Mouse (Mus musculus): Measurements from ENCODE around the gene Magi1.

Gene Magi1

GRCm38 (mm10) chr6:94283318-94284061 lies at the start of gene Magi1:
TSS of gene Magi1 (minus strand) at chr6:94283917.
- DNase-seq, result peak; percentile 94

DNA sequence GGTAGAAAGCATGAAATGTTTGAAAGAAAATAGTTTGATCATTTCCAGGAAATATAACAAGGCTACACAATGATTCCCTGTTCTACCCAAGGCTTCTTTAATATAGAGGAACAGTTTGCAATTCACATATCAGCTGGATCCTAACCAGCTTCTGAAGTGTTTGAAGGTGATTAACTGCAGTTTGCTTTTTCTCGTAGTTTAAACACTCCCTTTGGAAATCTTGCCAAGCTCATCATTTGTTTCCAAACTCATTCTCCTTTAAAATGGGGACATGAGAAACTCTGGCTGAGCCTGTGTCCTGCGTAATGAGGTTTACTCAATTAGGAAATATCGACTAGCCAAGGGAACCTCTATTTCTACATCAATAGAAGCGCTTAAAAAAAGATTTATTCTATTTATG lies 43.4 kb upstream of the Magi1 start:
- DNase-seq, result no peak

- no peak for DNase-seq
These were observed 33.2 kb upstream of the Magi1 start for GRCm38 (mm10) chr6:94316886-94317285.

DNA sequence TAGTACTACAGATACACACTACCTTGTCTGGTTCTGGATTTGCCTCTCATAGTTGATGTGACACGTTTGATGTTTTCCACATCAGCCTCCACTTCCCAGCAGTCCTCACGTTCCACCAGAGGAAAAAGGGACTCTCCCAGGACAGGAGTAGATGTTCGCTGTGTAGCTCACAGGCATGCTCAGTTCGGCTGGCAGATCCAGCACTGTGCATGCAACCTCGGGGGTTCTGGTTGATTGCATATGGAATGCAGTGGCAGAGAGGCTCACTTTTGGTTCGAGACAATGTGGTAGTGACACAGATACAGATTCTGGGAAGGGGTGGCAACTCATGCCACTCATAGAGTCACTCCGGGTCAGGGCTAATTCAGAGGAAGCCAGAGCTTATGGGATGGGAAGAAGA lies 28.6 kb upstream of the Magi1 start:
- DNase-seq, result no peak

DNA sequence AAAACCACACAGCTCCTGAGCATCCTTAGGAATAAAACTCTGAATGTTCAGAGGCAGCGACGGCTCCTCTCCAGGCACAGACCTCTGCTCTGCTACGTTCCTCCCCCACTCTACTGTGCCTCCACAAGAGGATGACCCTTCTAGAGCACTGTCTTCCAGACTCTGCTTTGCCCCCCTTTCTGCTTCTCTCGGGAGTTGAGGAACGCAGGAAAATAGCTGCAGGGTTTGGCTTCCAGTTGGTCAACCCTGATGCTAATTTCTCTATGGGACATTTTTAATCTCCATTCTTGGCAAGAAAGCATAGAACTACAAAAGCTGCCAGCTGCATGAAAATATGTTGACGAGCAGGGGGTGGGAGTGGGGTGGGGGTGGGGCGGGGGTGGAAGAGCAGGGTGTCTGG lies 24.8 kb upstream of the Magi1 start:
- no peak for DNase-seq

GRCm38 (mm10) chr6:94303512-94303911 lies 19.8 kb upstream of the Magi1 start:
- DNase-seq, result no peak

DNA sequence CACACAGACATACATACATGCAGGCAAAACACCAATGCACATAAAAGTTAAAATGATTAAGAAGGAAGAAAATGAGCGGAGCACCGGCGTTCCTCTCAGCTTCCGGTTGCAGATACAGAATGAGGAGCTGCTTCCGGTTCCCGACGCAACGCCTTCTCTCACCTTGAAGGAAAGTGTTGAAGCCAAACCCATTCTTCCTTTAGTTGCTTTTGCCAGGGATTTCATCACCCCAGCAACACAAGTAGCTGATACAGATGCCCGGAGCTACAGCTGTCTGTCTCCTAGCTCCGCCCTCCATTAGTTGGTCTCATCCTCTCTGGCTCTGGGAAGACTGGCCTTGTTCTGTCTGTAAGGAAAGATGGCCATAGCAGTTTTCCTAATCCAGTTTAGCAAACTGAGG lies 18.1 kb upstream of the Magi1 start:
- DNase-seq, result no peak

GRCm38 (mm10) chr6:94300562-94300961 lies 16.8 kb upstream of the Magi1 start:
- DNase-seq, result no peak

GRCm38 (mm10) chr6:94287387-94287786 lies 3.7 kb upstream of the Magi1 start:
- no peak for DNase-seq

GRCm38 (mm10) chr6:94286555-94286954 lies 2.8 kb upstream of the Magi1 start:
- no peak for DNase-seq

DNA sequence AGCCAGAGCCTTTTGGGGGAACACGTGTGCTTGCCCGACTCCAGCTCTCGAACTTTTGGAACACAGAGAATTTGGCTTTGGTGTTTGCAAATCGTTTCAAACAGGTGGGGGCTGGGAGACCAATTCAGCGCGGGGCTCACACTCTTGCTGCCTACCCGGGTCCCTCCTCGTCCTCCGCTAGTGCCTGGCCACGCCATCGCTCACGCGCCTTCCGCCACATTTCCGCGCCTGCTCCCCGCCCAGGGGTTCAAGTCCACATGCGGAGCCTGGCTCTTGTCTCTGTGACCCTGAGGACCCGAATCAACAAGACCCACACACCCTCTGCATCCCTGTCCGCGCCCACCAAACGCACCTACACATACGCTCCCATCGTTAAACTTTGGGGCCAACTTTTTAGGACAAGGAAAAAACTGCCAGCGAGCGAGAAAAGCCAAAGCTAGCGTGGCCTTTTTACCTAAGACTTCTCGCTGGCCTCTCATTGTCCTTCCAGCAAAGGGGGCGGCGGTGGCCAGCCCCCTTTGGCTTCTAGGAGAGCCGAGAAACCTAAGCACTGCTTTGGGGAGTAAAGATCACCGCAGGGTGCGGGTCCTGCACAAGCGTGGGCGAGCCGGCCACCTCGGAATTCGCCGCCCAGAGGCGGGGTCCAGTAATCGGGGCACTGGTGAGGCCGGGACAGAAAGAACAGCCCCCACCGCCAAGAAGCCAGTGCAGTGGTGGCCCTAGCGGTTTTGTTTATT lies 540 bp upstream of the Magi1 start:
- DNase-seq, result peak; percentile 39

DNA sequence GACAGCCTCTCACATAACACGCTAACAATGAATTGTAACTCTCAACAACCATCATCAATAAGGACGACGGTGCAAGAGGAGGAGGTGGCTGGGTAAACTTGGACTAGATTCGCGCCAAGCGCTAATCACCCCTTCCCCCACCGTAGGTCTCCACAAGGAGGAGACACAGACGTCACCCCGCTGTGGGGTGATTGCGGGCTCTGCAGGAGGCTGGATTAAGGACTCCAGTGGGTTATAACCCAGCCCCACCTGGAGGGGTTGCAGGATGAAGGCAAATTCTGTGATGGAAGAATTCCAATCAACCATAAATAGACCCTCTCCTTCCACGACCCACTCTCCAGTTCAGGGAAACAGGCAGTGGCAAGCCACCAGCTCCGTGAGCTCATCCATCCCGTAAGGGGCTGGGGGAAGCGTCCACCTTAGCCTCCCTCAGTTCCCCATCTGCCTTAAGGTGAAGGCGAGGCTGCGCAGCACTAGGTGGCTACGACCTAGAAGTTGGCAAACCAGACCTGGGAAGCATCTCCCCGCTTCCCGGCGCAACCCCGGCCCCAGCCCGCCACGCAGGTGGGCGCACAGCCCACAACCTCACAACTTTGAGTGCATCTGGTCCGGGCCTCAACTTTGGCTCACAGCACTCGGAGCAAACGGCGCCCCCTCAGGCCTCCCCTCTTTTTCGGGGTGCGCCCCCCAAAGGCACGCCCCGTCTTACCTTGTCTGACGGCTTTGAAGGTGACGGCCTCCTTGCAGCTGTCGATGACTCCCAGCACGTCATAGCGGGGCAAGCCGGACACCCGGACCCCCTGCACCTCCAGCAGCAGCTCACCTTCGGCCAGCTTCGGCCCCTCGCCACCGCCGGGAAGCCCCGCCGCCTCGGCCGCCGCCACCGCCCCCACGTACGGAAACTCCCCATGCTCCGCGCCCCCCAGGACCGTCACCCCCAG lies 1.1 kb downstream of the Magi1 start:
- DNase-seq, result peak; percentile 48

DNA sequence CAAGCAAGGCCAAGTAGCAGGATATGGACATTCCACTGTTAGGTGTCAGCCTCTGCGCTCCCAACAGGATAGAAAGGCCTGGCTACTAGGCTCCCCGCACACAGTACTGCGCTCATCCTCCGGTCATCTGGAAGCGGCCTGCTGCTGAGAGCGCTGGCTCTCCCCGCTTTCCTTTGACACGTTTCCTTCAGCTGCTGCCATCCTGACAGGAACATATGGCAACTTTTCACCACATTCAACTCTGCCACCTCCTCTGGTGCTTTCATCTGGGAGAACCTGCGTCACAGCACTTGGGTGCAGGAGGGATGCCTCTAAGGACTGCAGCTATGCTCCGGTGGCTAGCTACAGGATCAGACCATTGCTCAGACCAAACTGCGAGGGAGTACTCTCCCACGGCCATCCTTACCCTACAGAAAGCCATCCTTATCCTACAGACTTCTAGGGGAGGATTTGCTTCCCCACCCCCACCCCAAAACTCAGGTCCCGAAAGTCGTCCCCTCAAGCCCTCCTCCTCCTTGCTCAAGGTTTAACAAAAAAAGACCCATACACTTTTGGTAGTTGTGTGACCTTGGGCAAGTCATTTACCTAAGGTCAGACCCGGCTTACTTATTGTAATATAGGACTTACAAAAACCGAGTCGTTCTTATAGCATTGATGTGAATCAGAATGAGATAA lies 2.0 kb downstream of the Magi1 start:
- peak; percentile 19 for DNase-seq

DNA sequence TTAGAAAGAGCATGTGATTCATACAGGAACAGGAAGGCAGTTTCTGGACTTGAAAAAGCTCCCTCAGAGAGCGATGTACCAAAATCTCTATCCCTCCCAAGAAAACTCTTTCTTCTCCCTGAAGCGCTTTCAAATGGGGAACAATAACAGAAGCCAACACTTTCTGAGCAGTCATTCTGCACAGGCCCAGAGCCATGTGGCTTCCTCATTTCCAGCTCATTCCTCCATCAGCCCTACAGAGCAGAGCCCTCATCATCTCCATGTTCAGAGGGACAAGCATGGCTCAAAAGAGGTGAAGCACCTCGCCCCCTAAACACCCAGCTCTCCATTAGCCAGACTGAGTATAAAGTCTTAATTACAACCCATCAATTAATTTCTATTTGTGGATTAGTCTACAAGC lies 9.8 kb downstream of the Magi1 start:
- no peak for DNase-seq

- no peak for DNase-seq
These were observed 13.7 kb downstream of the Magi1 start for GRCm38 (mm10) chr6:94270001-94270400.

DNA sequence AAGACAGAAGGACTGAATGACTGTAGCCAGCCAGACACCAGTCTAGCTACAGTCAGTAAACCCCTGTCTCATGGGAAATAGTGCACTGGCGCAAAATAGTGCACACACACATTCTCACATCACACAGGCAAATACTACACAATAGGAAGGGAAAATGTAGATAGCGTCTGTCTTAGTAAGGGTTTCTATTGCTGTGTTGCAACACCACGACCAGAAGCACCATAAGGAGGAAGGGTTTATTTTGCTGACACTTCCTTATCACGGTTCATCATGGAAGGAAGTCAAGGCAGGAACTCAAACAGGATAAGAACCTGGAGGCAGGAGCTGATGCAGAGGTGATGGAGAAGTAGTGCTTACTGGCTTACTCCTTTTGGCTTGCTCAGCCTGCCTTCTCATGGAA lies 14.5 kb downstream of the Magi1 start:
- DNase-seq, result no peak

DNA sequence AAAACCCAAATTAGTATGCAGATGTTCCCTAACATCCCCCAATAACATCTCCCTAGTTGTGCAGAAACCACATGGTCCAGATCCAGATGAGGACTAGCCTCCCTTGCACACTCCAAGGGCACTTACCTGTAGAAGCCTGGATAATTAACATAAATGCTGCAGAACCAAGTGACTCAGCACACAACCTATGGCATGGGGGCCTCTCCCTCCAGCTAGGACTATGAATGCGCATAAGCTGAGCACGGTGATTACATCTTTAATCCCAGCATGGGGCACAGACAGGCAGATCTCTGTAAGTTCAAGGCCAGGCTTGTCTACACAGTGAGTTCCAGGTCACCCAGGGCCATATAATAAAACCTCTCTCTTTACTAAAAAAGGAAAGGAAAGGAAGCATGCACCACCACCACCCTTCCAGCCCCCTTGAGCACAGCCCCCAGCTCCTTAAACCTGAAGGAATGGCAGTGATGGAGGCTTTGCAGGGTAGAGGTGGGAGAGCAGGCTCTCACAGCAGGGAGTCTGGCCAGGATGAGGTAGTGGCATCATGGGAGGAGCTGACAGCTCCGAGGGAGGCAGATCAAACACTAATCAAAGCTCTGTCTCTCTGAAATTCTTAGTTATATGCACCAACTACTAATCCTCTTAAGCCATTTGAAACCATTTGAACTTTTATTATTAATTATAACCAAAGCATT lies 18.3 kb downstream of the Magi1 start:
- no peak for DNase-seq

DNA sequence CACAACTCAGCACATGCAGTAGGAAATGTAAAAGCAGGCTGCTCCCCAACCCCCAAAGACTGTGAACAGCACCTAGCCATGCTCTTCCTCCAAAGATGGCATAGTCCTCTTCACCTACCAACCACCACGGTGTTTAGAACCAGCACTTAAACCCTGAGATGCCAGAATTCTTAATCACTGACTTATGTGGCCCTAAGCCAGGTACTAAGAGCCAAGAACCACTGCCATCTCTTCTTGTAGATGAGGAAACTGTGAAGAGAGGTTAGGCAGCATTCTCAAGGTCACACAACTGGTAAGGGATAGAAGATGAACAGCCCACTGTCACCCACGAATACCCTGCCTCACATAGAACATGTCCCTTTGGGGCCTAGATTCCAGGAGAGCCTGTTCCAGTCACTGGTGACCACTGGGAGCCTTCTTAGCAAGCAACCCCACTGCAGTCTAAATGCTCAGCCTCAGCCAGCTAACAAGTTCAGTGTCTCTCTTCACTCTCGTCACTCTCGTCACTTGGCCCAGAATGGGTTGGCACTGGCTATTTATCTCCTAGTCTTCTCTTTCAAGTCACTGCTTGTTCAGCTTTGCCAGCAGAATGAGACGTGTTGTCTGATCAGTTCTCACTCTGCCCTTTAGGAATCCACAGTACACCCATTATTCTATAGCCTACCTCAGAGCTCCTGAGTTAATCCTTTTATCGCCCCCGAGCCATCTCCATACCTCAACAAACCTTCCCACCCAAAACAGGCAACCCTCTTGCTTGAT lies 19.4 kb downstream of the Magi1 start:
- DNase-seq, result no peak

DNA sequence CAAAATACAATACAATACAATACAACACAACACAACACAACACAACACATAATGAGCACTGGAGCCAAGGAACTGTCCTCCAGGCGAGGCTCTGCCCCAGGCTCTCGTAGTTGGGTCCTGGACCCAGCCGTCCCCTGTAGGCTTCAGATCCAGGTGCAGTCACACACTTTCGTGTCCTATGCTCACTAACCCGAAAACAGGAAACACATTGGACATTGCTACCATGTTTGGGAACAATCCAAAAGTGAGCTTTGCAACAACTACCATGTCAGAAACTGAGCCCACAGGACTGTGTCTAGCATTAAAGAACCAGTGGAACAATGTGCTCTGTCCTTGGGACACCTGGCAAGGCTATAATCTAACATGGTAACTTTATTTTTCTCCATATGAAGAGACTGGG lies 22.9 kb downstream of the Magi1 start:
- DNase-seq, result no peak

GRCm38 (mm10) chr6:94259981-94260380 lies 23.7 kb downstream of the Magi1 start:
- DNase-seq, result no peak

DNA sequence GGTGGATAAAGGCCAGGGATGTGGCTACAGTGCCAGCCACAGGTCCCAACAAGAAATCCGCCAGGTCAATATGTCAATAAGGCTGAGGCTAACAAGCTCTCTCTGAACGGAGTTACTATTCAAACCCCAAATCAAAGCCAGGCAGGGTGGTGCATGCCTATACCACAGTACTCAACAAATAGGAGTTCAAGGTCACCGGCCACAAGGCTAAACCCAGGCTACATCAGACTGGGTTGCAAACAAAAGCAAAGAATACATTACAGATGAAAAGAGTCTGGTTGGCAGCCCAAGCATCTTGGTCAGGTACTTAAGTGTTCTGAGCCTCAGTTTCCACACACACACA lies 25.9 kb downstream of the Magi1 start:
- DNase-seq, result no peak

All from cerebellum, adult 11 months (tissue).